Mouse (Mus musculus): ENCODE measurements around the gene Gipr.

Gipr gene

GRCm38 (mm10) chr7:19165656-19166423 lies at the start of gene Gipr:
Gene Gipr (minus strand): TSS chr7:19166127.
- DNase-seq (ENCODE audit: low spot score) = no peak

GRCm38 (mm10) chr7:19214940-19215339 lies 49.0 kb upstream of the Gipr start:
- no peak for DNase-seq (ENCODE audit: low spot score)

GRCm38 (mm10) chr7:19214369-19214768 lies 48.4 kb upstream of the Gipr start:
- DNase-seq (ENCODE audit: low spot score) = no peak

- DNase-seq (ENCODE audit: low spot score) = no peak
Observed at GRCm38 (mm10) chr7:19213385-19213784, 47.5 kb upstream of the Gipr start.

GRCm38 (mm10) chr7:19211996-19212755 lies 46.2 kb upstream of the Gipr start, which contains the start of gene Gpr4:
Gene Gpr4 (plus strand): TSS chr7:19212538.
- DNase-seq (ENCODE audit: low spot score) = peak; percentile 43

- no peak for DNase-seq (ENCODE audit: low spot score)
Observed at GRCm38 (mm10) chr7:19211041-19211675, 45.2 kb upstream of the Gipr start.

- DNase-seq (ENCODE audit: low spot score) = no peak
Observed at GRCm38 (mm10) chr7:19210010-19210409, 44.1 kb upstream of the Gipr start.

- DNase-seq (ENCODE audit: low spot score) = no peak
Observed at GRCm38 (mm10) chr7:19209494-19209893, 43.6 kb upstream of the Gipr start.

GRCm38 (mm10) chr7:19208944-19209472 lies 43.1 kb upstream of the Gipr start:
- DNase-seq (ENCODE audit: low spot score) = no peak

GRCm38 (mm10) chr7:19208201-19208910 lies 42.4 kb upstream of the Gipr start:
- DNase-seq (ENCODE audit: low spot score) = no peak

GRCm38 (mm10) chr7:19202065-19202850 lies 36.3 kb upstream of the Gipr start:
- DNase-seq (ENCODE audit: low spot score) = no peak

- DNase-seq (ENCODE audit: low spot score) = no peak
Observed at GRCm38 (mm10) chr7:19201660-19202059, 35.7 kb upstream of the Gipr start.

- no peak for DNase-seq (ENCODE audit: low spot score)
Observed at GRCm38 (mm10) chr7:19197985-19198384, 32.1 kb upstream of the Gipr start.

- DNase-seq (ENCODE audit: low spot score) = no peak
Observed at GRCm38 (mm10) chr7:19196676-19197075, 30.7 kb upstream of the Gipr start.

GRCm38 (mm10) chr7:19194676-19195075 lies 28.7 kb upstream of the Gipr start:
- no peak for DNase-seq (ENCODE audit: low spot score)

- no peak for DNase-seq (ENCODE audit: low spot score)
Observed at GRCm38 (mm10) chr7:19184758-19185157, 18.8 kb upstream of the Gipr start.

- no peak for DNase-seq (ENCODE audit: low spot score)
Observed at GRCm38 (mm10) chr7:19184250-19184649, 18.3 kb upstream of the Gipr start.

GRCm38 (mm10) chr7:19180862-19181429 lies 15.0 kb upstream of the Gipr start:
- DNase-seq (ENCODE audit: low spot score) = peak; percentile 58

- no peak for DNase-seq (ENCODE audit: low spot score)
Observed at GRCm38 (mm10) chr7:19179936-19180335, 14.0 kb upstream of the Gipr start.

- DNase-seq (ENCODE audit: low spot score) = peak; percentile 73
Observed at GRCm38 (mm10) chr7:19179173-19179572, 13.2 kb upstream of the Gipr start.

All from ovary, postnatal 36 days (tissue).